Mouse (Mus musculus): ENCODE data around the gene Hdac8. TPM values are rescaled to one million over a fixed set of nuclear protein-coding genes. Genes with fewer than 3 reads are reported as not detected.

Hdac8 gene
- polyA plus RNA-seq, 1 experiment from 2014 or later, result 11.2 TPM

Small RNAs within 50 kb of the gene (microRNA-seq; reads per million reads assigned to microRNA genes)
- not detected for gene Gm26318 (ENCODE audit: borderline number of aligned reads)

Other genes starting within 250 kb of the Hdac8 start
- 0.70 and 0.78 TPM in 2 replicates for gene Phka1, start 138.9 kb upstream of the Hdac8 start, polyA plus RNA-seq (2015; fragmentation: Nextera tagmentation; extraction: Ambion mirVana)
- not detected in 2 replicates for gene Gm3880, start 181.6 kb upstream of the Hdac8 start, polyA plus RNA-seq (2015; fragmentation: Nextera tagmentation; extraction: Ambion mirVana)
- gene Gm9112, start 202.3 kb upstream of the Hdac8 start, polyA plus RNA-seq (2015; fragmentation: Nextera tagmentation; extraction: Ambion mirVana), result not detected in 2 replicates
- 0.10 TPM in 1 of 2 replicates, not detected in the other for gene Dmrtc1b, start 202.5 kb upstream of the Hdac8 start, polyA plus RNA-seq (2015; fragmentation: Nextera tagmentation; extraction: Ambion mirVana)

Measured in thymus, postnatal 0 days (tissue).